Mouse (Mus musculus) testis, postnatal 10 days (tissue): Measurements from ENCODE around the gene Nrf1.

ENCODE experiments used
- DNase-seq: peaks from one replicate; pipeline ENCODE4 v3.0.0; 2021; ENCODE audit warnings: low spot score

Nrf1 gene

DNA sequence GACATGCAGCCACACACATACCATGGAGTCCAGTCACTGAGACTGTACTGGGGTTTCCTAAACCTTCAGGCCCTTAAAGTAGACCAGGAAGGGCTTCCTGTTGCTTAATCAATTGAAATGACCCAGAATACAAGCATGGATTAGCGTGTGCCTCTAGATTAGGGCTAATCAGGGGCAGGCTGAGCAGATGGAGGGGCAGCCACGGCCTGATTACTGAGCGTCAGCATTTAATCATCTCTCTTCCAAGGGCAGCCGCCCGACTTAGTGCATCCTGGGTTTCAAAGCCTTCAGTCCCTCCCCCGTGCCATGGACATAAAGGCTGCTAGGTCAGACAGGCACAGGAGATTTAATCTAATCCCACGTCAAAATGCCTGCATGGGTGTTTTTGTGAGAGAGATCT lies 99.3 kb downstream of the Nrf1 start:
- DNase-seq, result no peak

GRCm38 (mm10) chr6:30147753-30148152 lies 100.0 kb downstream of the Nrf1 start:
- DNase-seq, result no peak

DNA sequence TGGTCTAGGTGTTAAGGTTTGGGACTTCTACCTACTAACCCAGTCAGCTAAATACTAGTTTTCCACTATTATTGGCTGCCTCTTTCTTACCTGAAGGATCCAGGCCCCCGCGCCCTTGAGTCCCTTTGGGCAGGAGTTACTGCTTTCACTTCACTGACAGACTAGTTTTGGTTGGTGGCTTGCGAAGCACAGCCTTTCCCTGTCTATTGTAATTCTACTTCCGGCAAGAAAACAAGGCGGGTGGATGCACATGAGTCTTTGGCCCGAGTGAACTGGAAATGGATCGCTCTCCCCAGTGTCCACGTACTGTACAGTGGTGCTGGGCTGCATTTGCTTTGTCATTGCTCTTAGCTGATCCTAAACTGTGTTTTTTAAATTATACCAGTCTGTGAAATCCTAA lies 102.7 kb downstream of the Nrf1 start:
- no peak for DNase-seq

DNA sequence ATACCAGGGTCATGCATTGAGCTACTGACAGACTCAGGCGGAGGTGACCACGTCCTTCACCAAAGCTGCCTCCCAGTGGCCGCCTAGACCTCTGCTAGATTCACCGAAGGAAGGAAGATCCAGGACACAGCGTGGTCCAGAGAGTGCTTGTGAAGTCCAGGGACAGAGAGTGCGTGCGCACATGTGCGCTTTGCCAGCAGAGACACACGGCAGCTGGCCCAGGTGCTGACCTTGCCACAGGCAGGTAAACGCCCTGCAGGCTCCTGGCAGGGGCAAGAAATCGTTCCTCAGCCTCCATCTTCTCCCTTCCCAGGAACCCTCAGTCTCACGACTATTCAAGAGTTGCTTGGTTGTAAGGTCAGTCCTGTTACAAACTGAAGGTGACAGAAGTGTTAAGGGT lies 104.4 kb downstream of the Nrf1 start:
- DNase-seq, result no peak

- DNase-seq, result no peak
Observed at GRCm38 (mm10) chr6:30152649-30153048, 104.9 kb downstream of the Nrf1 start.

GRCm38 (mm10) chr6:30153076-30153475 lies 105.3 kb downstream of the Nrf1 start:
- DNase-seq, result no peak

- DNase-seq, result no peak
Observed at GRCm38 (mm10) chr6:30153733-30154415, 106.1 kb downstream of the Nrf1 start.

DNA sequence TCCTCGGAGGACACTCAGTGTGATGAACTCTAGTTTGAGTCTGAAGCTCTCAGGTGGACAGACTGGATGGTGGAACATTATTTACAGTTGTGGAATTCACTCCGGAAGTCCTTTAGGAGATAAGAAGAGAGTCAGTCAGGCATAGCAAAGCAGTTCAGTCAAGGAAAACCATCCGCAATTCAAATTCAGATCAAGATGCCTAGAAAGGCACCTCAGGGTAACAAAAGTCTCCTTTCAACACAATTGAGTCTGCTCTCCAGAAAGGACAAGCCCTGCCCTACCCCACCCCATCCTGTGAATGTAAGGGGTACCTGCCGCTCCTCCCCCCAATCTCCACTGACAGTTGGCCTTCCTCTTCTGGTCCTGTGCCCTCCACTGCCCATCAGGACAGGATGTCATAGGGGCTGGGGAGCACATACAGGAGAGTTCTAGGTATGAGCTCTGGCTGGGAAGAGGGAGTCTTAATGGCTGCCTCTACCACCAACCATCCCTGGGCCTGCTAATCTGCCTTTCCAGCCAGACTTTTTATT lies 111.8 kb downstream of the Nrf1 start:
- no peak for DNase-seq

- DNase-seq, result no peak
Observed at GRCm38 (mm10) chr6:30160408-30160807, 112.6 kb downstream of the Nrf1 start.

DNA sequence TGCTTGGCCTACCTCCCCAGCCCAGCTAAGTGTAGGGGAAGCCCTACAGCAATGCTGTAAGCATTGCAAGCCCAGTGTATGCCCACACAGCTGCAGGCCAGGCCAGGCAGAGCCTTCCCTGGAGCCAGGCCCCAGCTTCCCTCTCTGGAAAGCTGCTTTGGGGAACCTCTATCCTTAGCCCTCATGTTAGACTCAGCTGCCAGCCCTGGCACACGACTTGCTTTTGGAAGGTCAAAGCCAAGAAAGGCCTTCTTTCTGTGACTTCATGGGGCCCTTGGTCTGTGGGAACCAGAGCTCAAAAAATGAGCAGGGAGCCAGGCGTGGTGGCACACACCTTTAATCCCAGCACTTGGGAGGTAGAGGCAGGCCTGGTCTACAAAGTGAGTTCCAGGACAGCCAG lies 113.8 kb downstream of the Nrf1 start:
- no peak for DNase-seq

DNA sequence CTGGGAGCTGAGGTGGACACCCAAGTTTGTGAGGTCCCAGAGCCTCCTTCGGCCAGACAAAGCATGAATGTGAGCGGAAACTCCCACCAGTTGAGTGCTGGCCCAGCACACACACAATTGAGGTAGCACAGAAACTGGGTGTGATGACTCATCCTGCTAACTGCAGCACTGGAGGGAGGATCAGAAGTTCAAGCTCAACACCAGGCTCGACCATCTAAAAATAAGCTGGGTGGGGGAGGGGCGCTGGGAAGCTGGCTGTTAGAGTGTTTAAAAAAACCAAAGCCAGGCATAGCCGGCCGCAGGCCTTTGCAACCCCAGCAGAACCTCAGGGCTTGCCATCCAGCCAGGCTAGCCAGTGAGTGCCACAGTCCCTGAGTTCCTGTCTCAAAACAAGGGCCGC lies 114.3 kb downstream of the Nrf1 start:
- DNase-seq, result no peak

DNA sequence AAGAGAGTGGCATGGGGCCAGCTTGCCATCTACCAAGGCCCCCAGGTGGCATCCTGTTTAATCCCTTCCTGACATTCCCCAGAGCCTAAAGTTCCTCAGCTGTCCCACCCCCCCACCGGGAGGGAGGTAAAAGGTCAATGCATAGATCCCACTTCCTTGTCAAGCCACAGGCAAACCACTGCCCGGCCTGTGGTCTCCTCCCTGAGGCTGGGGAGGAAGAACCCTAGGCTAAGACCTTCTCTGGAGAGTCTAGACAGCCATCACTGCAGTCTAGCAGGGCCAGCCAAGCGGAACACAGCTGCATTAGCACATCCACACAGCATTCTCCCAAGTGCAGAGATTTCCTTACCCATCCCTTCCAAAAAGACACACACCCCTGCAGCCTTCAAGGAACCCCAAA lies 118.6 kb downstream of the Nrf1 start:
- DNase-seq, result no peak

GRCm38 (mm10) chr6:30167192-30167591 lies 119.4 kb downstream of the Nrf1 start:
- no peak for DNase-seq

DNA sequence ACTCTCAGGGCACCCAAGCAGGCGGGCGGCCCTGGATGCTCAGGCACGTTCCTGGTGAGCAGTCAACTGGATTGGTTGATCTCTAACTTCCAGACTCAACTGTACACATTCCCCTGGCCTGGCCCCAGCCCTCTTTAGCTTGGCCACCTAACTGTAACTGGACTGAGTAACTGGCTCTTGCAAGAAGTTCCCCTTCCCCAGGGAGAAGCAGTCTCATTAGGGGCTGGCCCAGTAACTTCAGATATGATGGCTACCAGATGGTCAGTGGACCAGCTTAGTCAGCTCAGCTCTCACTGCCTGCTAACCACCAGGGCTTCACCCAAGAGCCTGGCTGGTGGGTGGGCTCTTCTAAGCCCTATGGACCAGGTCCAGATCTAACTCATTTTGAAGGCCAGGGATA lies 120.5 kb downstream of the Nrf1 start:
- no peak for DNase-seq

GRCm38 (mm10) chr6:30169148-30169547 lies 121.4 kb downstream of the Nrf1 start:
- no peak for DNase-seq

DNA sequence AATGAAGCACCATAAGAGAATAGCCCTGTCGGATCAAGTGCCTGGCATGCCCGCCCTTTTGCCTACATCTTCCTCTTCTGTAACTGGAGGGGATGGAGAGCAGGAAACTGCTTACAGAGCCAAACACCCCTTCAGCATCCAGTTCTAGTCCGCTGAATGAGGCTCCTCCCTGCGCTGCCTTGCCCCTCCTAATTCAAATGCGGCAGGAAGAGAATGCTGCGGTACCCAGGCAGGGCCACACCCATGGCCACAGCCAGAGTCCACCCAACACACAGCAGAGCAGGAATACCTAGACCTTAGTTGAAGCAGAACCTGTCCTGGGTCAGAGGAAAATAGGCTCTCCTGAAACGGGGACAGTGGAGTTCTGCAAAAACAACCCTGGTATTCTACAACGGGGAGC lies 123.4 kb downstream of the Nrf1 start:
- DNase-seq, result no peak

DNA sequence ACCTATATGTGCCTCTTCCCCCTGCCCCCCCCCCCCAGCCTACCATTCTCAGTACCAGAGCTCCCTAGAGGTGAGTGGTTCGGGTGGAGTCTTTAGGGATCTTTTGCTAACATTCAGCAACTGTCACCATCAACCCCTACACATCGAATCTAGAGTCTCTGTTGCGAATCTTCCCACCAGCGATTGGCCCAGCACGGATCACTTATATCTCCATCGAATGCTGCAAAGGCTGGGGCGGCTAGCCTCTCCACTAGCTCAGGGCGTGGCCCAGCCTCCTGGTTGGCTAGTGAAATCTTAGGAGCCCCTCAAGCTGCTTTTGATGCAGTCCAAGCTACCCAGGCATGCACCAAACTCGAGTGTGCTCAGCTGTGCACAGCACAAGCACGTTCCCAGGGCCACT lies 124.2 kb downstream of the Nrf1 start:
- DNase-seq, result no peak

GRCm38 (mm10) chr6:30172441-30172819 lies 124.6 kb downstream of the Nrf1 start:
- DNase-seq, result no peak

- peak; percentile 69 for DNase-seq
Observed at GRCm38 (mm10) chr6:30172820-30173550, 125.2 kb downstream of the Nrf1 start.

GRCm38 (mm10) chr6:30173551-30174460 lies 126.0 kb downstream of the Nrf1 start:
- peak; percentile 58 for DNase-seq

DNA sequence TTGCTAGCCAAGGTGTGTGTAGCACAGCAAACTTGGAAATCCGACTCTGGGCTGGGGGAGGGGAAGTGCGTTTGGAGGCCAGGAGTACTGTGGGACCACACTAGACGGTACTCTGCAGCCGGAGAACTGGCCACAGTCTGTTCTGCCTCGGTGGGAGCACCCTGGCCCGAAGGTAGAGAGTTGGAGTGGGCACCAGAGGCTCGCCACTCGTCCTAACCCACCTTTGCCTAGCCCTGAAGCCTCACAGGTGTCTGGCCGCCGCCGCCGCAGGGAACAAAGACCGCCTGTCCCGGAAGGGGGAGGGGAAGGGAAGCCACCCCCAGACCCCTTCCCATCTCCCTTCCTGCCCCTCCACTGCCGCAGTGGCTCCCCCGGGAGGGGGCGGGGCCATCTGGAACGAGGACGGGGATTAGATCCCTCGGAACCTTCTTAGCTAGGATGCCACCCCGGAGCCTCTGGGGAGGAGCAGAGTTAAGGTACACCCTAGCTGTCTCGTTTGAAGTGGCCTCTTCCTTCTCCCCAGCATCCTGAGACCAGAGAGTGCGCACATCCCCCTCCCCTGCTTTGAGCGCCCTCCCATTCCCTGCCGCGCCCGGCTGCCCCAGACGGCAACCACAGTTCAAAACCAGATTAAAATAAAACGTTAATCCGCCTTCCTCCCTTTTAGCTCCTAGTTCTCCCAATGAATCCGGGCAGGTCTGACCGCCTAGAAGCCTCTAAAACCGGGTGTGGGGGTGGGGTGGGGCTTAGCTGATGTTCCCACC lies 126.9 kb downstream of the Nrf1 start:
- peak; percentile 63 for DNase-seq
